Mouse (Mus musculus) telencephalon, adult 2 months (tissue): ENCODE measurements around the gene Vmn1r188.
"Not testable (repeated sequence)": the region's sequence is repeated elsewhere in the genome, so short reads cannot be mapped to it uniquely, and the experiment has no call there.

Experiments
- DNase-seq: peaks from one replicate; pipeline ENCODE4 v3.0.0-alpha.2; 2011; ENCODE audit warnings: low read depth, low spot score

Gene Vmn1r188

DNA sequence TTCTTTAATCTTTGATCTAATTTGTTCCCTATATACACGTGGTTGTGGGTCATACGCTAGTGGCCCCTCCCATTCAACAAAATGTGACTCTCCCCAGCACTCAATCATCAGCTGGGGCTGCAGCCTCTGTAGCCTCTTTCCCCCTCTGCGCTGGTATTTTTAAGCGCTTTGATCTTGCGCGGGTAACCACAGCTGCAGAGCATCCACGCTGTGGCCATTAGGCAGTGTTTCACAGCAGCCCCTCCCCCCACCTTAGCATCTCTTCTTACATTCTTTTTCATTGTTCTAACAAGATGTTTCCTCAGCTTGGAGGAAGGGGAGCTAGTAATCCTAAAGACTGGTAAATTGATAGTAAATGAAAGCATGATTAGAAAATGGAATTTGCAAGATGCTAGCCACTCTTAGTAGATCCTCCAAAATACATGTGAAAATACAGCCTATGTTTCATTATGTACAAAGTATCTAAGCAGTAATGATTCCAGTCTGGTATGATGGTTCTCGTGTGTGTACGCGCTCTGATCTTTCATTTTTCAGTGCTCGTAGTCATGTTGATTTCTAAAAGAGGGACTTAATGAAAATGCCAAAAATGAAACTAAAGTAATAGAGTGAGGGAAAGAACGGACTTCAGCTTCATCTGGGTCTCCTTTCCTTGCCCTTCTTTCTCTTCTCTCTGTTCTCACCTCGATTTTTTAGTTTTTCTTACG, 34.4 kb upstream of the Vmn1r188 start:
- DNase-seq: no peak

DNA sequence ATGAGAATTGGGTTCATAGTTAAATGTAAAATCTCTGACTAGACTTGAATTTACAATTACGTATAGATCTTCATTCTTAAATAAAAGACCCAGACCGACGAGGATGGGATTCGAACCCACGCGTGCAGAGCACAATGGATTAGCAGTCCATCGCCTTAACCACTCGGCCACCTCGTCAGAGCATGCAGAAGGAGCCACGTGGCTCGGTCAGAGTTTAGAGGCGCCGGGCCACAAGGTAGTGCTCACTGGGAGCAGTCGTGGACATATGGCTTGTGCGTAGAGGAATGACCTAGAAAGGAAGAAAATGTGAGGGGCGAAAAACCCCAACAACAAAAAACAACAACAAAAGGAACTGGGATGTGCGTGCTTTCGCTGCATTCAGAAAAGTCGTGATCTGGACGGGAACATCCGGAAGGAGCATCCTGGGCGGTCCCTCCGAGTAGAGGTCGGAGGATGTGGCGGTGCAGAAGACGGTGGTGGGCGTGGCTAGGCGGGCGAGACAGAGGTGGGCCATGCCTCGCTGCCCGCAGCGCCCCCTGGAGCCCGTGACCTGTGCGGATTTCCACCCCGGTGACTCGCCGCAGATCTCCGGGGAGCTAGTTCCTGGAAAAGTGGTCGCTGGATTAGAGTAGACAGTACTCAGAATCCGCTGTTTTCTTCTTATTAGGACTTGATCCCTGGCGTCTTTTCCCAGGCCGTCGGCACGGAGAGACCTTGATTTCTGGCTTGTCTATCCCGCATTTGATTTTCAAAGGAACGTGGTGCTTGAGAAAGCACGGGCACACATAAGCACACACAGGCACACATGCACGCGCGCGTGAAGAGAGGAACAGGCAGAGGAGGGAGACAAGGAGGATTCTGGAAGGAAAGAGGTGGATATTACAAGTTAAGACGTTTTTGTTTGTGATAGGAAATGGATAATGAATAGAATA, 33.4 kb upstream of the Vmn1r188 start:
- DNase-seq: peak; percentile 78

DNA sequence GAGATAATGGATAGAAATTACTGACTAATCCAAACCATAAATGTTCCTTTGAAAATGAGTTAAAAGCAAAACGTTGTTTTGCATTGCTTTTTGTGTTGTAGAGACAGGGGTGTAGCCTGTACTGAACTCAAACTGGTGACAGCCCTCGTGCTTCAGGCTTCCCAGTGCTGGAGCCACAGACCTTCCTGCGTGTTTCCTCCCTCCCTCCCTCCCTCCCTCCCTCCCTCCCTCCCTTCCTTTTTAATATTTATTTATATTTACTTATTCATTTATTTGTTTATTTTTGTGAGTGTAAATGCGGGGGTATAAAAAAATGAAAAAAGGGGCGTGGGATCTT, 32.7 kb upstream of the Vmn1r188 start:
- DNase-seq: no peak

DNA sequence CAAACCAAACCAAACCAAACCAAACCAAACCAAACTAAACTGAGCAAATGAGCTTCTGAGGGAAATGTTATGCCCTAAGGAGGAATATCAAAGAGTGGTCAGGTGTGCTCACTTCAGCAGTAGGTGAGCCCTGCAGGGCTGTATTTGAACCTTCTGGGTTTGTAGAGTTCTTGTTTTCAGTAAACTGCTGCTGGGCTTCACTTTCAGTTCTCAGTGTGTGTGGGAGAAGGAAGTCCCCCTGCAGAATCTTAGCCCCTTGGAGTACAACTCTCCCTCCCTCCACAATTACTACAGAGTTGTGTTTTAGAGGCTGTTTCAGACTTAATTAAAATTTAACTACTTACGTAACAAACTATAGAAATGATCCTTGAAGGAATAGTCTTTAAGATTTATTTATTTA, 30.5 kb upstream of the Vmn1r188 start:
- no peak for DNase-seq

DNA sequence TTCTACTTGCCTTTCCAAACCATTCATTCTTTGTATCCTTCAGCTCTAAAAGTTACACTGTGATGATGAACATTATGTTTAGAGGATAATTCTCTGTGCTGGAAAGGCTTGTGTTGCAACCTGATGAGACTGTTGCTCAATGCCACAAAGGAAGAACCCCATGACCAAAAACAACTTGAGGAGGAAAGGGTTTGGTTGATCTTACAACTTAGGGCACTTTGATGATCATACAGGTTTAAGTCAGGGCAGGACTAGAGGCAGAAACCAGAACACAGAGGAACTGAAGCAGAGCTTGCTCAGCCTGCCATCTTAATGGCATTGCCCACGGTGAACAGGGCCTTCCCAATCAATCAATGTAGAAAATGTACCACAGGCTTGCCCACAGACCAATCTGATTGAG, 22.8 kb upstream of the Vmn1r188 start:
- no peak for DNase-seq

DNA sequence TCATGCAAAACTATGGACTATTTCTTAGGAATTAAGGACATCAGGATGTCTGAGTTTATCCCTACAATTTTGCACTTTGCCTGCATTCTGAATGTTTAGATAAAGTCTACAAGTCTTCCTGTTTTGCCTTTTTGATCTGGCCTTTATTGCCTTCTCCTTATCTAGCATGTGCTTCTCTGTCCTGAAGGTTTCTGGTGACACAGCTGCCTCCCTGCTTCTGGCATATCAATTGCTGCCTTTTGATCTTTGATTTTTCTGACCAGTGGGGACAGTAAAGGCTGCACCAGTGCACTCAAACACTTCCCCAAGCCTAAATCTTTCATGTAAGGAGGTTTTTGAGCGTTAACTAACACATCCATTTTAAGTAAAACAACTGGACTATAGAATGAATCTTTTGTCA, 20.8 kb upstream of the Vmn1r188 start:
- no peak for DNase-seq

DNA sequence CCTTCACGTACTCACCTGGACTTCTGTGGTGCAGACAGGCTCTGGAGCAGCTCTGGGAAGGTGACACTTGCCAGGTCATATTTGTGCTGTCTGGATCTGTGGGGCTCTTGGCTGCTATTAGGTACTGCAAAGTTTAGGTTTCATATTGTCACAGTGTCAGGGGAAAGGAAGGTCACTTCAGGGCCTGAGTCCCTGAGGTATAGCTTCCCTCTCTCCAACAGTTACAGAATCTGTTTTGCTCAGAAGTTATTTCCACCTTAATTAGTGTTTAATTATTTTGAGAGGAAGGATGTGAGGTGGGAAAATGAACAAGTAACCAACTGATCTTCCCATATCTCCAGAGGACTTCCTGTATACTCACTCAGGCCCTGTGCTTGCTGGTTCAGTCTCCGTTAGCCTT, 21.5 kb downstream of the Vmn1r188 start, which contains the start of gene Vmn1r189:
Gene Vmn1r189, minus strand, starts transcription at position 101 of the 400 bp plus-strand sequence.
- not testable (repeated sequence) for DNase-seq

GRCm38 (mm10) chr13:22136495-22137293, 52.5 kb downstream of the Vmn1r188 start:
- DNase-seq: not testable (repeated sequence)
